Mouse (Mus musculus) heart, adult 9 months (tissue): ENCODE results near the gene Dnase1l2.

Experiments
- DNase-seq, 2 experiments: peaks; one replicate each; pipeline ENCODE4 v3.0.0; 2022; ENCODE audit warnings: low spot score in 2 of 2

Gene Dnase1l2

DNA sequence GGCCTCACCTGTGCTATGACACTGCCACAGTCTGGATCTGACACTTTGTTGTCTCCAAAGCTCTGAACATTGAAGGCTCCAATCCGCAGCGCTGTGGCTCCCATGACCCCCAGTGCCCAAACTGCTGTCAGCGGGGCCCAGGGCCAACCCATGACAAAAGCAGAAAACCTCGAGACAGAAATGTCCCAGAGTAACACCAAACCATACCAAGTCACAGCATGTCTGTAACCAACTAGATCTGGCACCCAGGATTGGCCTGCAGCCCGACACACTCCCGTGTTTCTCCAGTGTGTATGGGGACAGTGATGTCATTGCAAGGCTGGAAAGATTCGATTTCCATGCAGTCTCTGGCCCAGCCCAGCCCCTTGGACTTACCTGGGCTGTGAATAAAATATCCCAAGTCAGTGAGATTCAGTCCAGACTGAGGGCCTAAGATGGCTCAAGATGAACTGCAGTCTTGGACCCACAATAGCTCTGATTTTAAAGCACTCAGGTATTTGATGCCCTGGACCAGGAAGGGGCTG is at the start of gene Dnase1l2:
TSS of gene Dnase1l2 (minus strand) at position 474 of the 524 bp plus-strand sequence.
- no peak for DNase-seq

DNA sequence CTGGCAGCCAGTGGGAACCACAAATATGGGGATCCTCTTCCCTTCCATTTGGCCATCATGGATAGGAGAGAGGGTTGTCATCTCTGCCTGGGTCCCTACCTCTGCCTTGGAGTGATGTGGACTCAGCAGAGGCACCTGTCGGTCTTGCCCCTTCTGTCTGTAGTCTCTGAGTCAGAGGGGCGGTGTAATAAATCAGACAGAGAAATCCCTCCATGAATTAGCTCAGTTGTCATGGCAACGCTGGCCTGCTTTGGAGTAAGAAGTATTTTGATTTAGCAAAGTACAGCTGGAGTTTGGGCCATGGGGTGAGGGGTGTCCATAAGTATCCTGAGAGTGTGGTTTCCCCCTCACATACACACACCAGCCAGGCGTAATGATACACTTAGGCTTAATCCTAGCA is 47.5 kb upstream of the Dnase1l2 start:
- DNase-seq: no peak

DNA sequence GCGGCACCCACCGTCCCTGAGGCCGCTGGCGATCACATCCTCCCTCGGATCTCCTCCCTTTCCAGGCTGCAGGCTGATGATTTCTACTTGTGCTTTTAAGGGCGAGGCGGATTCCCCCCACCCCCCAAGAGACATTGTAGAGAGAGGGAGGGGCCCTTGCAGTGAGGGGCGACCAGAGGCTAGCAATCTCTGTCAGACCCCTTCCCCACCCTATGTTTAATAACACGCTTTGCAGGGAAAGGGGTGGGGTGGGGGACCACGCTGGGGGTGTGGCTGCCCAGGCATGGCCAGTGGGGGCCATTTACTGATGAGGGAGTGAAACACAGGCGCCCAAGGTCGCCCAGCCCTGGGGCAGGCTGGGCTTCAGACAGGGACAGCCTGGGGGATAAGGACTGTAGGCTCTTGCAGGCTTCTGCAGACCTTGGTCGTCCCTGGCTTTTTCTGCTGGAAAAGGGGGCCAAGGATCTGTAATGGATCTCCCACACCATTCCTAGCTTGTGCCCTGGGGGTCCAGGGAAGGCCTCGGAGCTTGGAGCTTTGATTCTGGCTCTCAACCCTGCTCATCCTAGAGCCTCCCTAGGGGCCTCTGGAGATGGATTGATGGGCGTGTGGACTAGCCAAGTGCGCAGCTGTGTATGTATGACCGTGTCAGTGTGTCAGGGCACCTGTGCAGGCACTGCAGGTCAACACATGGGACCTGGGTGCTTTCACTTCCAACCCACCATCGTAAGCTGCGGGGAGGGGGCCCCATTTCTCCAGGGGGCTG is 46.5 kb upstream of the Dnase1l2 start:
- DNase-seq: no peak

DNA sequence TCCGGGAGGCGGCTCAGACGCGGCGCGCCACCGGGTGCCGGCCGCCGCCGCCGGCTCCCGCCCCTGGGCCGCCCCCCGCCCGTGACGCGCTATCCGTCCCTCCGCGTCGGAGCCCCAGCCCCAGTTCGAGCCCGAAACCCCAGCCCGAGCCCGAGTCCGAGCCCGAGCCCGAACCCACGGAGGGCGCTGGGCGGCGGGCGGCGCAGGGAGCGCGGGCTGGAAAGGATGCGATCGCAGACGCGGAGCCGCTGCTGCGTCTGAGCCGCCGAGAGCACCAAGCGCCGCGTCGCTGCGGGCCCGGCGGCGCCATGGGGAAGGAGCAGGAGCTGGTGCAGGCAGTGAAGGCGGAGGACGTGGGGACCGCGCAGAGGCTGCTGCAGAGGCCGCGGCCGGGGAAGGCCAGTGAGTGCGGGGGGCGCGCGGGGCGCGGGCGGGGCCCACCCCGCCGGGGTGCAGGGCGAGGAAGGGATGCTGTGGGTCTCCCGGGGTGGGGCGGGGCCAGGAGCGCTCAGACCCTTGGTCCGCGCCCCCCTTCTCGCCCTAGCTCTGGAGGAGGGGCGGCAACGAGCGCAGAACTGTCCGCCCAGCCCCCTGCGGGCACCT is 45.9 kb upstream of the Dnase1l2 start:
- no peak for DNase-seq

DNA sequence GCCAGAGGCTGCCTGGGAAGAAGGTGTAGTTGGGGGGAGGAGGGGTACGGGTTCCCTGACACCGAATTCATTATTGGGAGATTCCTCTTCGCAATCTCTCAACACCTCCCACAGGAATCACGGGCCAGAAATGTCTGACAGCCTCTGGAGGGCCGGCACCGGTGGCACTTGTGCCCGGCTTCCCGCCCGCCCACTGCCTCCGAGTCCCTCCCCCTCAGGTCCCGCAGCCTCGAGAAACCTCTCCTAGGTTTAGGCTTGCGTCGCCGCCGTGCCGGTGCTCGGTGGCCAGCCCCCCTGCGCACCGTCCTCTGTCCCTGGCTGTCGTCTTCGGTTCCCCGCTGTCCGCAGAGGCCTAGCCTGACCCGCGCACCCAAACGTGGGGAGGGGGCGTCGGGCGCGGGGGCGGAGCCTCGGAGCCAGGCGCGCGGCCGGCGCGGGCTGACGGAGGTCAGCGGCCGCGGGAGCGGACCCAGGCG is 45.3 kb upstream of the Dnase1l2 start, which contains the start of gene Caskin1:
TSS of gene Caskin1 (plus strand) at position 416 of the 476 bp plus-strand sequence.
- DNase-seq: no peak

DNA sequence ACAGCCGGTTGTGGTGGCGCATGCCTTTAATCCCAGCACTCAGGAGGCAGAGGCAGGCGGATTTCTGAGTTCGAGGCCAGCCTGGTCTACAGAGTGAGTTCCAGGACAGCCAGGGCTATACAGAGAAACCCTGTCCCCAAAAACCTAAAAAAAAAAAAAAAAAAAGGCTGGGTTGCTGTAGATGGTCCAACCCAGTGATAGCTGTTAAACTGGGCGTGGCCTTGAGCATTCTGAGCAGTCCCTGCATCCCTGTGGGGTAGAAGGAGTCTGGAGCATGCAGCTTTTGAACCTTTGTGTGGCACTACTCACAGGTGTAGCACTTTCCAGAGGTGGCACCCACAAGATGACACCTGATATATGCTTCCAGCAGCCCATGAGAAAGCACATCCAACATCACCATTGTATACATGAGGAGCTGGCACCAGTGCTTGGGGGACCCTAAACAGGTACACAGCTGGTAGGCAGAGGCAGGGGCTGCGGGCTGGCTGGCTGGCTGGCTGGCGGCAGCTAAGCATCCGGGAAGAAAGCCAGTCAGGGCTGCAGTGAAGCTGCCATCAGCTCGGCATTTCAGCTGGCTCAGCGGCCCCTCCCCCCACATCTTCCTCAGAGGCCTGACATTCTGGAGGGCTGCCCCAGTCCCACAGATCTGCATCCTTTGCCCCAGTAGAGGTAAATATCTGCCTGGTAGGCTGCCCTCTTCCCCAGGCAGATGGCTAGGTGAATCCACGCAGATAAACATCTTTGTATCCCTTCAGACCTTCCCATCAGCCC is 42.4 kb upstream of the Dnase1l2 start:
- DNase-seq: no peak

DNA sequence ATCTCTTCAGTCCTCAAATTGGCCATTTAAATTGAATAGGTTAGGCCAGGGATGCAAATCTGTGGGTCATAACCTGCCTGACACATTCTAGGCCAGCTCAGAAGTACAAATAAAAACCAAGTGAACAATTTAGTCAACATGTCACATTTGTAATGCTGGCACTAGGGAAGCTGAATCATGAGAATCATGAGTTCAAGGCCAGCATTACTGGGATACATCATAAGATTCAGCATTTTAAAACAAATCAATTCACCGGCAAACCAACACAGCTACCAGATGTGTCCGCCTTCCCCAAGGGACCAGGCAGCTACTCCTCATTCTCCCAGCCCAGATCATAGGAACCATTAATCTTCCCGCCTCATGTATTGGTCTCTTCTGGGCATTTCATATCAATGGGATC is 40.6 kb upstream of the Dnase1l2 start:
- no peak for DNase-seq

DNA sequence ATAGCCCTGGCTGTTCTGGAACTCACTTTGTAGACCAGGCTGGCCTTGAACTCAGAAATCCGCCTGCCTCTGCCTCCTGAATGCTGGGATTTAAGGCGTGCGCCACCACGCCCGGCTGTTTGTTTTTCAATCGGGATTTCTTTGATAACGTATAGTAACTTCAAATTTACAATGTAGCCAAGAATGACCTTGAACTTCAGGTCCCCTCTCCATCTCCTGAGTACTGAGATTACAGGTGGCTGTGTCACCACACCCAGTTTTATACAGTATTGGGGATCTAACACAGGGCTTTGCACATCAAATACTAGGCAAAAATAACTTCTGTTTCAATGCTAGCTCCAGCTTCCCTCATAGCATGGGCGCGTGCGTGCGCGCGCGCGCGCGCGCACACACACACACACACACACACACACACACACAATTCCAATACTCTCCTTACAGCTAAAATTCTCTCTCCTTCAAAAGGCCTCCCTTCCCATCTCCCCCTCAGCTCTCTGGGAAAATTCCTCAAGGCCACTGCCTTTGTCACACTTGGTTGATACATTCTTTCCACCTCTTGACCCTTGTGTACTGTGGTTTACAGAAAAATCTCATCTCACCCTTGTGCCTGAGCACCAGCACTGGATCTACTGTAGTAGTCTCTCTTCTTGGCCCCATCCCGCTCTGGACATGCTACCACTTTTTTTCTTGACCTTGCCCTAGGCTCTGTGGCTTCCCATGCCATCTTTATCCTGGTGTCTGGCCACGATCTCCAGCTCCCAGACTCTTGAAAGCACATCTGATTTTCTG is 38.3 kb upstream of the Dnase1l2 start:
- no peak for DNase-seq

DNA sequence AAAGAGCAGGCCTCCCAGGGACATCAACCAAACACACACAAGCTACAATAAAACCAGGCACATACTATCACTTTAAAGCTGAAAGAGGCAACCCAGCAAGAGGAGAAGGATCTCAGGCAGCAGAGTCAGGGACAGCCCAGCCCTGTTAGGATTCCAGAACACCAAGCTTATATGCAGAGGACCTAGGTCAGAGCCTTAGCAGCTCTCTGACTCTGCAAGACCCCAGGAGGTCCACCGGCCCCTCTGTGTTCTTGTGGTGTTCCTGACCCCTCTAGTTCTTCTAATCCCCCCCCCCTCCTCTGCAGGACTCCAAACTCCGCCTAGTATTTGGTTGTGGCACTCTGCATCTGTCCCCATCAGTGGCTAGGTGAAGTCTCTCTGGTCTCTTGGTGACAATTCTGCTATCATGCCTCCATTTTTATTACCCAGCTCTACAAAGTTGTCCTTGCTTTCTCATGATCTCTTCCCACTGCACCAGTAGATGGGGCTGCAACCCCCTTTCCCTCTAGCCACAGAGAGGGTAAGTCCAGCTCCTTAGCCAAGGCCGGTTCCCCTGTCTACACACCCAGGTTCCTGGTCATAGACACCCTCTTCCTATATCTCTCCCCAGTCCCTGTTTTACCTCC is 37.4 kb upstream of the Dnase1l2 start:
- no peak for DNase-seq

DNA sequence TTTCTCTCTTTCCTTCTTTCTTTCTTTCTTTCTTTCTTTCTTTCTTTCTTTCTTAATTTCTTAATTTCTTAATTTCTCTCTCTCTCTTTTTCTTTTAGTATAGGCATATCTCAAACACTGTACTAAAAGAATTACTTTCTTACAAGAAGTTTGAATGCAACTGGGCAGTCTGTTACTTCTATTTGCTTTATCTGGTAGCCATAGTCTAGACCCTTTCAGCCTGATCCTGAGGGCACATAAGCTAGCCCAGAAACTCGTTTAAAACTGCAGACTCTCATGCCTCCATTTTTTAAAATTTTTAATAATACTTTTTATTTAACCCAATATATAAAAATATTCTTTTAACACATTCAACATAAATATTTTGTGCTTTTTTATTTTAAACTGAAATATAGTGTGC is 36.5 kb upstream of the Dnase1l2 start:
- DNase-seq: no peak

DNA sequence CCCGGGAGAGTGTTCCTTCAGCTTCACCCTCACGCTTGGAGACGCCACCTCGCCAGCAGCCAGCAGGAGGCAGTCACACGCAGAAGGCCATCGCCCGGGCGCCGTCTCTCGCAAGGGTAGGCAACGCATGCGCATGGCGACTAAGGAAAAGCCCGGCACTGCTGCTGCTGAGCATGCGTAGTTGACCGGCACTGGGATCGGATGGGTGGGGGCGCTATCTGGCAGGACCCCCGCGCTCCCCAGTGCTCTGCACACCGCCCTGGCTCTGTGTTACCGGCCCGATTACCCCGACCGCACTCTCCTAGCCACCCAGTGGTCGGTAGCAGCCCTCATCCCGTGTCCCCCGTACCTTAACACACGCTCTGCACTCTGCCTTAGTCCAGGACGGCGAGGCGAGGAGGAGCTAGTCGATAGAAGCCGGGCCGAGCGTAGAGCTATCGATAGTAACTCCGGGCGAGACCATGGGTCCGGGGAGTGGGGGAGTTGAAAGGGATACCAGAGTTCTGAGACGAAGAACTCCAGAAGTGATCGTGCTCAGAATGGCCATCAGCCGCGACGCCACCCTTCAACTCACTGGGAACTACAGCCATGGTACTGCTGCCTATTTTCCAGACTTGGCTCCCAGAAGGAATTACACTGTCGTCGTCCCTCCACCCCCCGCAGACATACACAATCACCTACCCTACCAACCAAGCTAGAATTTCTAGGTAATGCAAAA is 35.9 kb upstream of the Dnase1l2 start, which contains the start of gene Mlst8:
TSS of gene Mlst8 (minus strand) at position 416 of the 718 bp plus-strand sequence.
- DNase-seq: peak; percentile 97 to 98

DNA sequence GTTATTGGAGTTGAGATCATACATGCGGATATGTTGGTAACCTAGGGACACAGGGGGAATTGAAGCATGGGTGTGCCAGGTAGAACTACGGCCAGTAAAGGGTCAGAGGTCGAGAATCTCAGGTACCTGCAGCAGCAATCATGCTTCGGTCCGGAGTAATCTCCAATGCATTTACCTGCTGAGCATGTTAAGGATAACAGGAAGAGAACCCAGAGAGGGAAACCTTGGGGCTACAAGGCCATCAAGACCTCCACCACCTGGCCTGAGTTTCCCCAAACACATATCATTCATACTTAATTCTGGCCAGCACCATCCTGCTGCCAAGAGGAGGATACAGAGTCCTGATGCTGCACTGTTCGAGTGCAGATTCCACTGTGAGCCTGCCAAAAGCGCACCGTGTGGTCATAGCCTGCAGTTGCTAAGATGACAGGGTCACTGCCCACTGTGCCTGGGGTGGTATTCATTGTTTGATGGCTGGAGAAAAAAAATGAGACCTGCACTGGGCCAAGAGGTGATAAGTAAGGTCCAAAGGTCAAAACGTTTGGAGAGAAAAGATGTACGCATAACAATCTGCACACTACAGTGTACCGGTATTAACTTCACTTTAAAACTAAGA is 35.2 kb upstream of the Dnase1l2 start:
- no peak for DNase-seq

DNA sequence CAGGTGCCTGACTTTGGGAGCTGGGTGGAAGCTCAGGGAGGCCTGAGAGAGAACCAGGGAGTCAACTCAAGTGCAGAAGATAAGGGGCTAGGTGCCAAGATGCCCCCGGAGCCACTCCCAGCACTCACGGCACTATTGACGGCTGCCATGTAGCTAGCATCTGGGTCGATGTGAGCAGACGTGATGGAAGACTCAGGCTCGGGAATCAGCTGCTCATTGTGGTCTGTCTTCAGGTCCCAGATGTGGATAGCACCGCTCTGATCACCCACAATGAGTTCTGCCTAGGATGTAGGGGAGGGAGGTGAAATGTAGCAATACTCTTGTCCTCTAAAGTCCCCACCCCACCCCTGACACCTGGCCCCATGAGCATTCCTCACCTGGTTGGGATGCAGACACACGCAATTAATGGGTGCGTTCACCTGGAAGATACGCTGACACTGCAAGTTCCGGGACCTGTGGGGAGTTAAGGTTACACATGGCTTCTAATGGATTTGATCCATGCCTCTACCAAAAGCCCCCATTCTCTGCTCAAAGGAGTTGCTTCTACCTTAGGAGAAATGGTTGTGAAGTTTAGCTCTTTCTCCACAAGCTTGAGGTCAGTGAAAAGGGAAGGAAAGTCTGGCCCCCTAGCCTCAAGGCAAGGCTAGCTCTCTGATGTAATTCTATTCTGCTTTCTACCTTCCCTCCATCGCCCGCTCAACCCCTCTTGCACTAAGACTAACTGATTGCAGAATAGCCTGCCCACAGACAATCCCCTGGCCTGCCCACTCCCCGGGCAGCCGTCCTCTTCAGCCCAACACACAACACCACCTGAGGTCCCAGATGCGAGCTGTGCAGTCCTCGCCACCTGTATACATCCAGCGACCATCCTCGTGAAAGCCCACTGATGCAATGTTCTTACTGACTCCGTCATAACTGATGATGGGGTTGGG is 34.4 kb upstream of the Dnase1l2 start:
- no peak for DNase-seq

DNA sequence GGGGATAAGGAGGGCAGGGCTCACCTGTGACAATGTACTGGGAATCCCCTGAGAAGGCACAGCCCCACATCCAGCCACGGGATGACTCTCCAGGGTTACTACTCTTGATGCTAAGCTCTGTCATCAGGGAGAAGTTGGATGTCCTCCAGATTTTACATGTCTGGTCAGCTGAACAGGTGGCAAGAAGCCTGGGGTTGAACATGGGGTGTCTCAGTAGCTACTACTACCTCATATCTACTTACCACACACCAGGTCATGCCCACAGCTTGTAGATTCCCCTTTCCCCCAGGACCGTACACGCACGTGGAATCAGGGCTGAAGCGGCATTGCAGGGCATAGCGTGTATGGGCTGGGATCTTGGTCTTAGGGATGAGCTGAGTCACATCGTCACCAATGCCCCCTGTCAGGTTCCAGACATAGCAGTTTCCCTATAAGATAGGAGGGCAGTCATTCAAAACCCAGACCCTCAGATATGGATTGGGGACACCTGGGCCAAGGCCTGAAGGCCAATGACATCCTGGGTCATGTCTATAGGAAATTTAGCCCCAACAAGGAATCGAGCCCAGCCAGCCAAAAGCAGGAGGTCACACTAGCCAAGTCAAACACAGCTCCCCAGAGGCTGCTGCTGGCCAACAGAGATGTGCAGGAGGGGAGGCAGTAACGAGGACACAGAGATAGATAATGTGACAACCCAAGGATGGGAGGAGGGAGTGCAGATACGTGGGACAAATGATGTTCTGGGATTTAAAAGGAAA is 33.3 kb upstream of the Dnase1l2 start:
- no peak for DNase-seq

DNA sequence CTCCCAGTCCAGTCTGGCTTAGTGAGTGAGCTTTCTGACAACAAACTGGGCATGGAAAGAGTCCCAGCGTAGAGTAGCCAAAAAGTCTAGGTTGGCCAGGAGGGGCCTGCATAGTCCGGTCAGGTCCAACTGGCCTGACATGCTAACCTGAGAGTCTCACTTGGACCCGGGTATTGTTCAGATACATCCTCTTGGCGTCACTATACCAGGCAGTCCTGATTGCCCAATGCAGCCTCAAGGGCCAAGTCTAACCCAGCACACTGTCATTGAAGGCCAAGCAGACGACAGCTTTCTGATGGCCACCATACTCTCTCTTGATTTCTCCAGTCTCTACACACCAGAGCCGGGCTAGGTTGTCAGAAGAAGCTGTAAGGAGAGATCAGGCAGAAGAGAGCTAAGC is 32.7 kb upstream of the Dnase1l2 start:
- no peak for DNase-seq

DNA sequence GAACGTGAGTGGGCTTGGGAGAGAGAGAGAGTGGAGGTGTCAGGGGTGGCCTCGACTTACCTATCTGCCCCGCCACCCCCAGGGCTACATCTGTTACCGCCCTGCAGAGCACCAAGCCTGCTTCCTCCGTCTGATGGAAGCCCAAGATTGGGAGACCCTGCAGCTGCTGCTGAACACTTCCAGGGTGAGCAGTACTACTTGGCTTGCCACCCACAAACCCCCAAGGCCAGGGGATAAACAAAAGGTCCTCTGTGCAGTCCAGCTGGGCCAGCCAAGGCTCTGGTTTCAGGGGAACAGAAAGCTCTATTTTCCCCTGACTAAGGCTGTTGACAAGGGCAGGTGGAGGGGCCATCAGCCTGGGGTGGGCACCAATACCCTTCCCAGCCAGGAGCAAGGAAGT is 31.7 kb upstream of the Dnase1l2 start:
- DNase-seq: no peak

DNA sequence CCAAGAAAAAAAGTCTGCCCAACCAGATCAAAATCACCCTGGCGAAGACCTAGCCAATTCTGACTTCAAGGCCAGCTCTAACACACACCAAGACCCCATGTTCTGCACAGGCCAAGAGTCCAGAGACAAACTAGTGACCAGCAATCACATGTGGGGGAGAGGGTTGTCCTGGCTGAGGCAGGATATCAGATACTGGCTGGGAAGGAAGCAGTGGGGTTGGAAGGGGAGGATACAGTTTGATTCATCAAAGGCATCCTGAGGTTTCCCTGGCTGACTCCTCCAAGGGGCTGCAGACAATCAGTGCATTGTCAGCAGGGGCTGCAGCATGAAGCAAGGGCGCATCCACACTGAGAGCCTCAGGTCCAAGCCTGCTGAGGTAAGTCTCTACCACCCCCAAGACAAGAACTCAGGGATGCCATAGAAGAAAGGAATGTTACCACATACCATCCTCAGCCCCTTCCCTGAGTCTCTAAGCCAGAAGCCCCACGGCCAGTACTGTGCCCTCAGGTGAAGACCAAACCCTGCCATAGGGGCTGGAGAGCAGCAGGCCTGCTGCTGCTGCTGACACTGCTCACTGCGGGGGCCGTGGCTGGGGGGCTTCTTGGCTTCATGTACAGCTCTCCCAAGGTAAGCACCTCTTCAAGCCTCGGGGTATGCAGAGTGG is 30.8 kb upstream of the Dnase1l2 start, which contains the start of gene Bricd5:
TSS of gene Bricd5 (plus strand) at position 273 of the 664 bp plus-strand sequence.
- no peak for DNase-seq
